Mouse (Mus musculus) layer of hippocampus, adult 6 months (tissue): Measurements from ENCODE around the gene Nat10. TPM values are rescaled to one million over a fixed set of nuclear protein-coding genes. Genes with fewer than 3 reads are reported as not detected.

Experiments used
- long read RNA-seq, 2 experiments: library from polyadenylated mRNA; unstranded; transcript quantifications; one replicate each; pipeline ENCODE4 v2.0.0; 2019 to 2020
- polyA plus RNA-seq: library from polyadenylated mRNA; unstranded; fragments of <200 nt; fragmentation: Nextera tagmentation; gene quantifications from 2 replicates; pipeline ENCODE4 v1.2.3, GENCODE M21; 2021

Nat10 gene
- 4.3 and 4.9 TPM in 2 replicates for polyA plus RNA-seq
- long read RNA-seq, experiment 1, transcript Nat10-201 (29 exons, 3,879 nt) = major isoform, 5 of 10 reads
- long read RNA-seq, experiment 1, partial matches to known transcripts = 2 of 10 reads
- long read RNA-seq, experiment 1, other reads (novel, unspliced or antisense) = 3 of 10 reads
- long read RNA-seq, experiment 2, full-length matches to known transcripts = 44 of 67 reads
- long read RNA-seq, experiment 2, partial matches to known transcripts = 10 of 67 reads
- long read RNA-seq, experiment 2, other reads (novel, unspliced or antisense) = 13 of 67 reads

GRCm38 (mm10) chr2:103760906-103761716, at the start of gene Nat10:
Nat10 (minus strand) TSS chr2:103761270.

GRCm38 (mm10) chr2:103797491-103798009, 36.5 kb upstream of the Nat10 start, which contains the start of gene Caprin1:
Caprin1 (minus strand) TSS chr2:103797649.

Other genes with a start within 250 kb of the Nat10 start
- gene Abtb2, start 195.0 kb downstream of the Nat10 start, polyA plus RNA-seq = 4.2 and 4.4 TPM in 2 replicates
- gene Caprin1, start 36.4 kb upstream of the Nat10 start, polyA plus RNA-seq = 71.8 and 79.8 TPM in 2 replicates
- gene Lmo2, start 196.7 kb upstream of the Nat10 start, polyA plus RNA-seq = 15.3 and 16.2 TPM in 2 replicates